Mouse (Mus musculus) MN1 (cell line): ENCODE results near the gene Aadacl2.

Experiments
- DNase-seq: peaks from one replicate; pipeline ENCODE4 v3.0.0-alpha.2; 2016; ENCODE audit warnings: low spot score

The Aadacl2 gene

DNA sequence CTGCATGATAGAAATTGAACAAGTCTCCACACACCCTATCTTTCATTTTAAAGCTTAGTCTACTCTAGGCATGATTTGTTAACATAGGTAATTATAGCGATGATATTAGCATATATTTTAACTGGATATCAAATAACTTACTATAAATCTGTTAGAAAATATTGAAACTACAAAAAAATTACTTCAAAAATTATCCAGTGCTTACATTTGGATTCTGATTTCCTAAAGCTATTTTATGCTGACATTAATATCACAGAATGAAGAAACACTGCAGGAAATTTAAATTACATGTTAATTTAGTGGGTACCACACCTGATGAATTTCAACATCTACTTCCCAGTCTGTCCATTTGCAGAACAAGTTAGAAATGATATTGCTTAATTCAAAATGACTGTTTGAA, at the start of gene Aadacl2:
Aadacl2 (plus strand) TSS at position 301 of the 400 bp plus-strand sequence.
- DNase-seq = no peak

DNA sequence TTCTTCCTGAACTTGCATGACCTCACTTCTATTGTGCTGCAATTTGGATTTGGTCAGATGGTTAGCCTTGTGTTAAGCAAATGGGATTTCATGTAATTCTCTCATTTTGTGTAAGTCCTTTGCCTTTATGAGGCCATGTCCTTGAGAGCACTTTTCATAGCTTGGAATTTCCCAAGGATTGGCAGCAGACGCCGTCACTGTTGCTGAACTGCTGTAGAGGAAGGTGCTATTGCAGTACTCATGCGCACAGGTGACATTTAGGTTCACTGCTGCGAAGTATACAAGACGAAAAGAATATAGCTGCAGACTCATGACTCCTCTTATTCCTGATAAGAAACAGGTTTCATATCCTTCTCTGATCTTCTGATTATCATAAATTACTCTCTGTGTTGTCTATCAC, 35.7 kb upstream of the Aadacl2 start:
- DNase-seq = no peak

DNA sequence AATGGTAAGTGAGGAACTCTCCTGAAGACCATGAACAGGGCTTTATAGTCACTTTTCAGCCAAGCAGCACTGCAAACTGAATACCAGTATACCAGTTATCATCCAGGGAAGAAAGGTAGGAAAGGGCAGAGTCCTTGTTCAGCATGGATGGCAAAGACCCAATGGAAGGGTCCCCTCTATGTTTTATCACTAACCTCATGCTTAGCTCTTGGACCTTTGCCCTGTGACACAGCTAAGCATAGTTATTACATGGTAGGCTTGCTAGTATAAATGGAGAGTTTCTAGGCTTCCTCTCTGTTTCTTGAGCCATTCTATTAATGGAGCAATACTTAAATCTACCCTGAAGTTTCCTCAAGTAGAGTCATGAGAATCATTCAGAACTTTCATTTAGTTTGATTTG, 32.0 kb upstream of the Aadacl2 start:
- peak; percentile 0 for DNase-seq

DNA sequence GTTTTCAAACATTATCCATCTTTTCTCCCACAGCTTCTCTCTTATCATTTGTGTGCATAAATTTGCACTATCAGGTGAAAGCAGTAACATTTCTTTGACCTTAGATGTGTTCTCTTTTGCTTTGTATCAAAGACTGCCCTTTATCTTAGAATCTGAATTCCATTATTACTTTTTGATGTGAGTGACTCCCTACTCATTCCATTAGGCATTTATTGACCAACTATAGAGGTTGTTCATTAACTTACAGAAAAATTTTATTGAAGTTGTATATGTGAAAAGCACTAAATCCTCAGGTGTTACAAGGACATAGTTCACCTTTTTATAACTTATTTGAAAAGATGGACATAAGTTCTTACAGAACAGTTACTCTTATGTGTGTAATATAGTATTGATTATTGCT, 2.9 kb upstream of the Aadacl2 start:
- DNase-seq = no peak

DNA sequence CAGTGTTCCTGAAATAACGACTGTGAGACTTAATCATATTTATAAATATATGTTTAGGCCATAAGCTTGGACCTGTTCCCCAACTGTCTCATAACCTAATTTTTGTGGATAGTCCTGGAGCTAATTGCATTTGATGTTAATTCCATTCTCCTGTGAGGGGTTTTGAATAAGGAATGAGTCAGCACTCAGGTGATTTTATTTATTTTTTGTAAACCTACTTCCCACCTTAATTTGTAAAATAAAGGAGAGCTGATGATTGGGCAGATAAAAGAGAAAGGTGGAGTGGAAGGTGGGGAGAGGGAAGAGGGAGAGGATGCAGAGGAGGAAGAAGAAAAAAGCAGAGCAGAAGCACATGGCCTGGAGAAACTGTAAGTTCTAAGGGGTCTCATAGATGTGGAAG, 18.9 kb downstream of the Aadacl2 start, which contains the start of gene Aadac:
Aadac (plus strand) TSS at position 301 of the 400 bp plus-strand sequence.
- no peak for DNase-seq

DNA sequence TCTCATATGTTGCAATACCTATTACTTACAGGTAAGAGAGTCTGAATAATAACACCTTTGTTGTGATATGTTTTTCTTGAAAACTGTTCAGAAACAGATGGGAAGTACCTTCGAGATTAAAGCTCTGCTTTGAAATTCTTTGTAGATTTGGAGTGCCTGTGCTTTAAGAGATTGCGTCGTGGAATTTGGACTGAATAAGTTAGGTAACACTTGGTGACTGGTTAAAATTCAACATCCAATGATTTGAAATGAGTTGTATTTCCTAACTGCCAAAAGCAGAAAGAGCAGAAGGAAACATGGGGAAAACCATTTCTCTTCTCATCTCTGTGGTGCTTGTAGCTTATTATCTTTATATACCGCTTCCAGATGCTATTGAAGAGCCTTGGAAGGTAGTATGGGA, 25.0 kb downstream of the Aadacl2 start:
- DNase-seq = no peak

DNA sequence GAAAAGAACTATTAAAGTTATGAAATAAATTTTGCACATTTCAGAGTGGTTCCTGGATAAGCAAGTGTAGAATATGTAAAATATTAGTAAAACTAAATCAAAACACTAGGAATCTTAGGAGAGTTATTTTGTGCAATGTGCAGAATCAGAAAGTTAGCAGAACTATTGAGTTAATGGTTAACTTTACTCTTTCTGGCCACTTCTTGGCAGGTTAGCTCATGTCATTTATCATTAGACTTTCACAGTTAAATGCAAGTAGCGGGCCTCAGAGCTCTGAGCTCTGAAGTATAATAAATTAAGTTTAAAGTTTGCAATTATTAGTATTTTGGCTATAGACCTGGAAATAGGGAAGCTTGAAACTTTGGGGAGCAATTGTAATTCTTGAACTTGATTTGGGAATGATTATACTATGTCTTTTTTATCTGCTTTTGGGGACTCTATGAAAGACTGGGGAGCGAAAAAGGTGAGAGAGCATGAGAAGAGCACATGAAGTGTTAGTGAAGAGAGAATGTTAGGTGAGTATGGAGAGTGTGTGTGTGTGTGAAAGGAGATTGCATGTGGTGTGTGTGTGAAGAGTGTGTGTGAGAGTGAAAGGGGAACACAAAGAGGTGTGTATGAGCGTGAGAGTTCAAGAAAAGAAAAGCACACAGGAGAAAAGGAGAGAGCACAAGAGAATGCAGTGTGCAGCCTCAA, 39.8 kb downstream of the Aadacl2 start:
- DNase-seq = no peak

DNA sequence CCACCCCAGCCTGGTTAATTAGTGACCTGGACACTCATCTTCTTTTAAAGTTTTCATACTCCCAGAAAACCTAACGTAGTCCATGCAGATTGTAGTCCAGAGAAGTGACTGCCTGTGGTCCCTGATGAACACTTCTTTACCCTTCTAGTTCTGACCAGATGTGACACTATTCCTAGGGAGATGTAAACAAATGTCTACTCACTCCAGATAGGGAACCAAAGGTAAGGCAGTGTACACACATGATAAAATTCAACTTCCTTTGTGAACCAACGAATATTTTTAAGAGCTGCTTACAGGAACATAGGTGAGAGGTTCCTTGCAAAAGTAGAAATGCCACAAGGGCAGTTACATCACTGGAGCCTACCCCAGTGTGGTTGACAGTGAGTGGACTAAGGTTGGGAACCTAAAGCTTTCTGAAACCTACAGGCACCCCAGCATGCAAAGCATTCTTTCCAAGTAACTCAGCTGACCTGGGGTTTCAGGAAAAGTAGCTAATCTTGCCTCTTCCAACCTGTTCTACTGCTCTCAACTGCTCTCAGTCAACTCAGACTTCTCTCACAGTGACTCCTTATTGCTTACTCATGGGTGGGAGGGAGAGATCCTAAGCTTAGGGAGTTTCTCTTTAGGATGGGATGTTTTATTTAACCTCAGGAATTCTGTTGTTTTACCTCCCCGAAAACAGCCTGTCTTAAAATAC, 46.8 kb downstream of the Aadacl2 start:
- DNase-seq = no peak

DNA sequence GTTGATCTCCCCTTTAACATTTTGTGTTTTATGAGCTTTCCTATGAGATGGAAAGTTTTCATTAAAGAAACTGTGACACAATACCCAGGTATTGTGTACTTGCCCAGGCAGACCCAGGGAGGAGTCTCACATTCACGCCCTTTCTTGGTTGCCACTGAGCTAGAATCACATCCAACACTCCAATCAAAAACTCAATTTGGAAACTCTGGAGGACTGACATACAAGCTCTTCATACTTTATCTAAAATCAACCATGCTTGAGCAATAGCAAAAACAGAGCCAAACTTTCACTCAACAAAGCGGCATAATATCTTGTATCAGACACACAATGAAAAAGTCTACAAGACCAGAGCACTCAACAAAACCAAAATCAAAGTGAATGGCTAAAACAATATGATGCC, 47.4 kb downstream of the Aadacl2 start:
- no peak for DNase-seq

DNA sequence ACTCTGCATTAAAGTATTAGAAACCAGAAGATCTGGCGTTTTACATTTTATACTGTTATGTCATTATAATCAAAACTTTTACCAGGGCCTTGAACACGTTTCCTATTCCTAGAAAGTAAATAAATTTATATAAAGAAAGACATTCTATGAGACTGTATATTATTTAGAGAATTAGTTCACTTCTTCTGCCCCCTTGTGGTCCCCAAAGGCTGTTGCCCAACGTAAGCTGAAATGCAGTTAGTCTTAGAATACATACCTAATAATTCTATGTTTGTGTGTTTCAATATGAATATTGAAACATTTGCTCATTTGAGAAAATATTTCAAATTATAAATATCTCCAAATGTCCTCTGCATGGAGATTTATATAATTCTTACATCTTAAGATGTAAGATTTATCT, 49.9 kb downstream of the Aadacl2 start:
- no peak for DNase-seq

DNA sequence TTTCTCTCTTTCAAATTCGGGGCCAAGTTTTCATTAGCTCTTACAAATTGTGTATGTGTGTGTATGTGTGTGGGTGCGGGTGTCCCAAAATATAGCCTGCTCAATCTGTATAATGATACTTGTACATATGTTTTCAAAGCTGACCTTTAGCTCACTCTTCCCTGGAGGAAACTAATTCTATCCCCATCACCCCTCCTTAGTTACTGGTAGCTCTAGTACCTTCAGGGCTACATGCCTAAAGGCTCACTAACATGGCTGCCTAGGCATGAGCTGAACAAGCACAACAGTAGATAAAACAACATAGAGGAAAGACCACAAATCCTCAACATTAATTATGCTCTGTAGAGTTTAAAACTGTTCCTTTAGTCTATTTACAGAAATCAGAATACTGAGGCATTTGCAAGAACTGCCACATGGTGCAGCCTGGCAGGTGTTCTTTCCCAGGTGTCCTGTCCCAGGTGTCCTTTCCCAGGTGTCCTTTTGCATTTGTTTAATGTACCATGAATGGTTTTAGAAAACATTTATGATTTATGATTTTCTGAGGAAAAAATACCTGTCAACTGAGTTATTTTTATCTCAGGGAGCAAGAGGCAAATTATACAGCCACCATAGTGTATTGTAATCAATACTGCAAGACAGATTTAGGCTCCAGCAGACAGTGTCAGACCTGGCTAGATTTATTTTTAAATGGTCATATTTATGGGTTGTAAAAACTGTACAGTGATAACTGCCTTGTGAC, 50.7 kb downstream of the Aadacl2 start:
- no peak for DNase-seq

DNA sequence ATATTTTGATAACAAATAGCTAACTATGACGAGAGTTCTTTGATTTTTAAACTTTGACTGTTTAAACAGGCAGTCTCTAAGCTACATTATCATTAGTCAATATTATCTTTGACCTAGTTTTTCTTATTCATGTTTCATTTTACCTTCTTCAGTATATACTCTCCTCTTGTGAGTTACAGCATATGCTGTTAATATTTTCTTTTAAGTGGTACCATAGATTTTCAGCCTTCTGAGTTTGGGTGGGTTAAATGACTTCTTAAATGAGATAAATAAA, 51.2 kb downstream of the Aadacl2 start:
- DNase-seq = no peak
